Mouse (Mus musculus): ENCODE measurements at regions not wholly inside any gene's neighbourhood (a gene's known extent, or its start where the extent isn't known, plus 50 kb on each side); places are given as distances from the start of the nearest gene placed in this dataset.

DNA sequence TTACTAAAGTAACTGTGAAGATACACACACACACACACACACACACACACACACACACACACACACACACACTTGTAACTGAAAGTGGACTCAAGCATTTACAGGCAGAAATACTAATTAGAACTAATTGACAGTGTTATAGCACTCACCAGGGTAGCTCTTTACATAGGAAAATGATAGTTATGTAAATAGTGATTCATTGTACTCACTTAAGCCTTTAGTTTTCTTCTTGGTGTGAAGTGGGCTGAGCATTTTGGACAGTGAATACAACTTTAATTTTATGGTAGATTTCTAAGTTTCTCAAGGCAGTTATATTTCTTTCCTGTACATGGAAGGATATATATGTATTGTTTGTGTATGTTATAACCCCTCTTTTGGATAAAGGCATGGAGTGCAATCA is 704.5 kb upstream of the Nr2f1 start:
- no peak for DNase-seq (ENCODE audit: low spot score in 2 of 2)

DNA sequence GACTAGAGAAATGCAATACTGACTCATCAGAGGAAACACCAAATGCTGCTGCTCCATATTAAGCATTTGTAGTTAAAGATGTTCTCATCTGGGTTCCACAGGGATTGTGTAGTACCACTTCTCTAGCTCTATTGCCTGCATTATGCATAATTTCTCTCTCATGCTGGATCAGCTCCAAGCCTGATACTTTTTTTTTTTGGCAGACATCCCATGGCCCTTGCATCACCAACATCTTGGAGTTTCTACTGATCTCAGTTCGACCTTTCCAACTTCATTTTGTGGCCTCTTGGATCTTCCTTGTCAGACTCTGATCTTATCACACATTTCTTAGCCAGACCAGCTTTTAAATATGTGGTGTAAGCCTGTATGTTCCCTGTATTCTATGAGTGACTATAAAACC is 701.1 kb upstream of the Nr2f1 start:
- peak in 1 of 2 experiments; percentile 9 for DNase-seq (ENCODE audit: low spot score in 2 of 2)

DNA sequence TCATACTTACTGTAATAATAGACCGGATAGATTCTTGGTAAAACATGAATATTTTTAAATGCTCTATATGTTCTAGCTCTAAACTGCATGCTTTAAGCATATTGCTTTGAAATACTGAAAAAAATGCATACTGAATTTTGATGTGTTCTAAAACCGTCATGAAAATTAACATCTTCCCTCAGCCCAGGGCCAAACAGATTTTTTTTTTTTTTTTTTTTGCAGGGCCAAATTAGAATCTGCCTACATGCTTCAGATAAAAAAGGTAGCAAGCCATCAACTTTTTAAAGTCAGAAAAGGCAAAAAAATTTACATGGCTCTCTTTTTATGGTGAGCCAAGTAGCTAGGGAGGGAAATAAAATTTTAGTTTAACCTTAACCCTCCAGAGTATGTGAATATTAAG is 692.7 kb upstream of the Nr2f1 start:
- DNase-seq (ENCODE audit: low spot score in 2 of 2): no peak

DNA sequence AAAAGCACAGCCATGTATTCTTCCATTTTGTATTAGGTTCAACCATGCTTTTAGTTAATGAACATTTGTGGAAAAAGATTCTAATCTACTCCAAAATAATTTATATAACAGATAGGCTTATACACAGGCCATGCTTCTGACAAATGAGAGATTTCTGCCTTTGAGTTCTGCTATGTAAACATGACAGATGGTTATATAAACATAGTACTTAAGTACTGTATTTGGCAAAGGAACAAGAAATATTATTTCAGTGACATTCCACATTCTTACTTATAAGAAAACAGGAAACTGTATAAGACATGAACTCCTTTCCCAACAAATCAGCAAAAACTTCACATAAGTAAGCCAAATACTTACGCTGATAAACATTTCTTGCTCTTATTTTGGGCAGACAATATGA is 683.5 kb upstream of the Nr2f1 start:
- no peak for DNase-seq (ENCODE audit: low spot score in 2 of 2)

DNA sequence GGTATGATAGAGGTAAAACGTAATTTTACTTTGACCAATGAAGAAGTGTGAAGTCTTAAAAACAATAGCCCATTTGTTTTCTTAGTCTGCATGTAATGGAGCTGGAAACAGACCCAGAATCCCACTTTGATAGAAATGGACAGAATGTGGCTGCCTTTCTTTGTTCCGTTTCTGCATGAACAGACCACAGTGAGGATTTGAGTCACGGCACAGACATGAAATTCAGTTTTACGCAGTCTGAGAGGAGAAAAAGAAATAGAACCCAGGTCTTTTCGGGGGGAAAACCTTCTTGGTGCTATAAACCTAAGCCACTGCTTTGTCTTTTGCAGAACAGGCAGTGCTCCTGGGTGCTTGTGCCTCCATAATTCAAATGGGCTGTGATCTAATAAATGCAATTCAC is 673.0 kb upstream of the Nr2f1 start:
- no peak for DNase-seq (ENCODE audit: low spot score in 2 of 2)

DNA sequence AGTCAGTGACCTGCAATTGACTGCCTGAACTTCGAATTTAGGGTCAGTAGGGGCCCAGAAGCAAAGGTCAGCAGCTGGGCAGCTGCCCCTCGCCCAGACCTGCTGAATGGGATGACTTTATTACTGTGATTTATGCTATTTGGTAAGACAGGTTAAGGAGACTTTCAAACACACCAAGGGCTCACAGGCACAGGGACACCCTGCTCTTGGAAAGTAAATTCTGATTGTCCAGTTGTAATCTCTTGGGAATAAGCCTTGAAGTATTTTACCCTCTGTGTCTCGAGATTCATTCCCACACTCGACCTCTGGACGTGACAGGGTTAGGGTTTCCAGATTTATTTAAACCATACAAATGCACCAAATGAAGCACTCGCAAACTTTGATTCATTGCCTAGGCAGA is 672.4 kb upstream of the Nr2f1 start:
- no peak for DNase-seq (ENCODE audit: low spot score in 2 of 2)

DNA sequence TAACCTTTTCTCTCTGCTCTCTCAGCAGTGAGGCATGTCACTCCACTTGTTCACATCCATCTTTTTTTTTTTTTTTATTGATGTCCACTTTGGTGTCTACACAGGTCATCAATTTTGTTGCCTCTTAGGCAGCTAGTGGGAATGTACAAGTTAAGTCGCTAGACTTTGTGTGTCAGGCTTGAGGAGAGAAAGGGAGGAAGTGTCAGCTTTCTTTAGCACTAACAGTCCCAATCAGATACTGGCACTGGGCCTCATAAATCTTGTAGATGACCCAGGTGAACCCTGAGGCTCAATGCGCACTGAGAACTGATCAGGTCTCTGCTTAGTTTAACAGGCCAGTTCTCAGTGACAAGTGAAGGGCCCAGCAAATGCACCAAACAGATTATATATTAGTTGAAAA is 671.7 kb upstream of the Nr2f1 start:
- DNase-seq (ENCODE audit: low spot score in 2 of 2): no peak

DNA sequence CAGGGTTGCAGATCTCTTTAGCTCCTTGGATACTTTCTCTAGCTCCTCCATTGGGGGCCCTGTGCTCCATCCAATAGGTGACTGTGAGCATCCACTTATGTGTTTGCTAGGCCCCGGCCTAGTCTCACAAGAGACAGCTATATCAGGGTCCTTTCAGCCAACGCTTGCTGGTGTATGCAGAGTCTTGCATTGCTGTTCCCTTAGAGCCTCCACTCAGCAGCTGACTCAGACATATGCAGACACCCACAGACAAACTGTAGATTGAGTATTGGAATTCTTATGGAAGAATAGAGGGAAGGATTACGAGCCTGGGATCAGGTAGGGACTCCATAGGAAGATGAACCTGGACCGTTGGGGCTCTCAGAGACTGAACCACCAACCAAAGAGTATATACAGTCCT is 624.8 kb upstream of the Nr2f1 start:
- DNase-seq (ENCODE audit: low spot score in 2 of 2): peak in 1 of 2 experiments; percentile 8

DNA sequence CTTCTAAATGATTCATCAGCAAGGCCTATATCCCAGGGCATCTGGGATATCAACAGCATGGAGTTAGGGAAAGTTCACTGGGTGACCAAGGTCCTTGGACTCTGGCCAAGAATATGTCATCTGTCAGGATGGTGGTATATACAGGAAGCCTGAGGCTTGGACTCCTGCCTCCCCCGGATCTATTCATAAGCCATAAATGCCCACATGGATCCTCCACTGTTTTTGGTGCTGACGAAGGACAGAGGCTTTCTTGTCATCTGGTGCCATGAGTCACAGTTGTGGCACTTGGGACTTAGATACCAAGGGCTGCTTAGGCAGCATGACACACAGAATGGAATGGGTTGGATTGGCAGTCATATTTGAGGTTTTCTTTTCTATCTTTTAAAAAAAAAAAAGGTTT is 610.1 kb upstream of the Nr2f1 start:
- peak; percentile 2 to 3 for DNase-seq (ENCODE audit: low spot score in 2 of 2)

DNA sequence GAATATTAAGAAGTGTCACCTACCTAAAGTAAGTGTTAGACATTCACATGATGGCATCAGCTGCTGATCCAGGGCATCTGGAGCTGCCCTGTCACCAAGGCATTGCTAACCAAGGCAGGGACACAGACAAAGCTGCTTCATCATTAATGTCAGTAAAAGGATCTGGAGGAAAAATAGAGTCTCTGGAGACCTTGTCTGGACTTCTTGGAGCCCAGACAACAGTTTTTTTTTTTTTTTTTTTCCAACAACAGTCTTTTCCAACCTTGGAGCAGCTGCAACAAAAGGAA is 603.2 kb upstream of the Nr2f1 start:
- DNase-seq (ENCODE audit: low spot score in 2 of 2): no peak

DNA sequence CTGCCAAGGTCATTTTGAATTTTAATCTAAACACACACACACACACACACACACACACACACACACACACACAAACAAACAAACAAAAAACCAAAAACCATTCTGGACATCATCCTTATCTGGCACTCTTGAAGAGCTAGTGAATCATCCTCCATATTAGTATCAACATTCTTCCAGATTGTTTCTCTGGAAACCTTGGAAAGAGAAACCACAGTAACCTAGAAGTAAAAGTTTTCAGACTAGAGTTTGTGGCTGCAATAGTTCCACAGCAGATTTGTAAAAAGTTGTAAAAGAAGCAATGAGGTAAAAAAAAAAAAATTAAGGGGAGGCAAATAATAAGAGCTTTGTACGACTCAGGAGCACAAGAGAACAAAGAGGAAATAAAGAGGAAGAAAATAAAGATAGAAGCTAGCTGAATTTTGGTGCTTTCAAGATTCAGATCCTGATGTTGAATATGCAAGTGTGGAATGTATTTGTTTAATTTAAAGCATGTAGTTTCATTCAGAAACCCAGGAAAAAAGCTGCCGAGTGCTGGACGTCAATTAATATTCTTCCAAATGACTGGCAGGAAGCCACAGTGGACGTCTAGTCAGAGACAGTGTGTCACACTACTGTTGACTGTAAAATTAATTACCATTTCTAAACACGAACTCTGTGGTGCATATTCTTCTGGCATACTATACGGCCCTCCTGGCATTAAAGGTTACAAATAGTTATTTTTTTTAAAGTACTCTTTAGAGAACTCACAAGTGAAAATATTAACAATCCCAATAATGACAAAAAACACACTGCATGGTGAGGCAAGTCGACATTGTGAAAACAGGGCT is 602.7 kb upstream of the Nr2f1 start:
- no peak for DNase-seq (ENCODE audit: low spot score in 2 of 2)

DNA sequence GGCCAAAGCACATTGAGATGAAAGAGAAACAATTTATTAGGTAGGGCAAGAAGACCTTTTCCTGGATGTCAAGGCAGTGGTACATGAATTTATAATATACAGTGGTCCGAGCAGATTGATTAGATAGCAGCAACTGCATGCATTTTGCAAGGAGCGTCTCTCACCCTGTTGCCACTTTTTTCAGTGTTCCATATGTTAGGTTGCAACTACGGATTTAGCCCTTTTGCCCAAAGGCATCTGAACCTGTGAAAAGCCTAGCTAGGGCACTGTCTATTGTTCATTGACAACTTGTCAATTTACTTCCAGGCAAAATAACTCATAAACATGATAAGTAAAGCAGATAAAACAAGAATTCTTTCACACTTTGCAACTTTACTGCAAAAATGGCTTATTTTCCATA is 600.1 kb upstream of the Nr2f1 start:
- no peak for DNase-seq (ENCODE audit: low spot score in 2 of 2)

DNA sequence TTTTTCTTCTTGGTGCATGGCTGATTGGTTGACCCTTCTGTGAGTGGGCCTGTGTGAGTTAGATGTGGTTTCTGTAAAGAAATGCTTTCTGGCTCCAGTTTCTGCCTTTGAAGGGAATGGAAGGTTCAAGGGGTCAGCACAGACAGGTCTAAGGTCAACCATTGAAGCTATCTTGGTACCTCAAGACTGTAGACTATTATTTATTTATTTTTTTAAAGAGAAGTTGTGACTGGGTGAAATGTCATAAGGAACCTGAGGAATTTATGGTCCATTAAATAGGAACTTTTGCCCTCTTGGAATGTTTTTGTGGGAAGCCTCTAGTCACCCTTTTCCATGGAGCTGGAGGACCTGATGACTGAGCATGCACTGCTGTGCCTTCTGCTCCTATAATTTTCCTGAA is 595.7 kb upstream of the Nr2f1 start:
- DNase-seq (ENCODE audit: low spot score in 2 of 2): no peak

DNA sequence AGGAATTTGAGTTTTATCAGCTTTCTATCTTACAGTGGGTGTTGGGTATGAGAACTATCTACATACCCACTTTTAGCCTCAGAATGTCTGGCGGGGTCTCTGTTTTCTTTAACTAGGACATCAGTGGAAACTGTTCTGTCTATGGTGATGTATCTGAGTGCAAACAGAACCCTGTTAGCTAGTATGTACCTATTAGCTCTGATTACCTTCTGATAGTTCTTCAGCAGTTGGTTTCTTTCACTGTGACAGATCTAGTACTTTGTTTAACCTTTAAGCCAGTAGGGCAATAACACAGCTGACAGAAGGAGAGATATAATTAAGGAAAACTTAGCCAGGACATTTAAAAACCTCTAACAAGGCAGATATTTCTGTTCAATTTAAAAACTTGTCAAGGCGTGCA is 584.7 kb upstream of the Nr2f1 start:
- no peak for DNase-seq (ENCODE audit: low spot score in 2 of 2)

DNA sequence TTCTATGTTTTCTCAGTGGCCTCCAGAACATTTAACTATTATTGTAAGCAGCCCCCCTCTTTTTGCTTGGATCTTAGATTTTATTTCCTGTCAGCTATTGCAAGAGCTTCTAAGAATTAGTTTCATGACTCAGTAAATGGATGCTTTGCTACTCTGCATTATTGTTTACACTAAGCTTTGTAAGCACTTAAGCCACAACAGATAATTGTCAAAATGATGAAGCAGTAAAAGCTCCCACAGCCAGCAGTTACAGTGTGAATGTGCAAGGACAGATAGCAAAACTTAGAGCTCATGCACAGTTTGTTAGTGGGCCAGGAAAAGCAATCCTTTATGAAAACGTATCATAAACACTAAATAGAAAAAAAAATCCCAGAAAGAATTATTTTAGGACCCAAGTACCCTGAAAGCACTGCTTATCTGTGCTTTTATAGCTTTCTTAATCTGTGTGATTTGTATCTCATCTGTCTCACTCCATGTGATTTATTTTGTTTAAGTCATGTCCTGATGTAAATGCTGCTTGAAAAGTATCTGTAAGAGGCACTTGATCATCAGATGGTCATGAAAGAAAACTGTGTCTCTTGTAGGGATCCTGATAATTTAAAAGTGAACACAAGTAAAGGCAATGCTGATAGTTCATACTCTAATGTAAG is 584.2 kb upstream of the Nr2f1 start:
- no peak for DNase-seq (ENCODE audit: low spot score in 2 of 2)

Data from frontal cortex, postnatal 36 days (tissue).